Mouse (Mus musculus) neural tube, embryonic 12.5 days (tissue): ENCODE measurements around the gene Raet1e. TPM values are rescaled to one million over a fixed set of nuclear protein-coding genes. Genes with fewer than 3 reads are reported as not detected.

Experiments
- polyA plus RNA-seq: library from polyadenylated mRNA; unstranded; fragments of >200 nt; fragmentation: Nextera tagmentation; extraction: Ambion mirVana; gene quantifications from 2 replicates; pipeline ENCODE4 v1.2.1, GENCODE M21; 2016

The Raet1e gene
- polyA plus RNA-seq, 1 experiment from 2014 or later, result 4.9 TPM

Other genes with a start within 250 kb of the Raet1e start
- gene 4930444G20Rik, start 90.5 kb upstream of the Raet1e start, polyA plus RNA-seq, result not detected in 2 replicates
- gene E030030I06Rik, start 9.3 kb upstream of the Raet1e start, polyA plus RNA-seq, result 11.1 and 14.7 TPM in 2 replicates
- 0.48 and 0.92 TPM in 2 replicates for gene H60b, start within 50 bp of the Raet1e start, polyA plus RNA-seq
- gene Raet1d, start 202.0 kb downstream of the Raet1e start, polyA plus RNA-seq, result 9.5 and 10.3 TPM in 2 replicates